Mouse (Mus musculus) cerebellum, adult 2 months (tissue): ENCODE results near the gene Stx1b.

Source experiments
- CTCF ChIP-seq: fragments of 200-500 bp; IDR thresholded peaks from 2 replicates; pipeline ENCODE4 v1.5.1; 2011; ENCODE audit warnings: low read depth, mild to moderate bottlenecking, control low read depth, low read length, moderate library complexity, borderline replicate concordance; ENCODE audit not compliant: insufficient read depth
- POLR2A ChIP-seq: fragments of 200-500 bp; IDR thresholded peaks from 2 replicates; pipeline ENCODE4 v1.6.1; 2011; ENCODE audit warnings: low read length, control low read depth, borderline replicate concordance; ENCODE audit not compliant: insufficient read depth

DNA sequence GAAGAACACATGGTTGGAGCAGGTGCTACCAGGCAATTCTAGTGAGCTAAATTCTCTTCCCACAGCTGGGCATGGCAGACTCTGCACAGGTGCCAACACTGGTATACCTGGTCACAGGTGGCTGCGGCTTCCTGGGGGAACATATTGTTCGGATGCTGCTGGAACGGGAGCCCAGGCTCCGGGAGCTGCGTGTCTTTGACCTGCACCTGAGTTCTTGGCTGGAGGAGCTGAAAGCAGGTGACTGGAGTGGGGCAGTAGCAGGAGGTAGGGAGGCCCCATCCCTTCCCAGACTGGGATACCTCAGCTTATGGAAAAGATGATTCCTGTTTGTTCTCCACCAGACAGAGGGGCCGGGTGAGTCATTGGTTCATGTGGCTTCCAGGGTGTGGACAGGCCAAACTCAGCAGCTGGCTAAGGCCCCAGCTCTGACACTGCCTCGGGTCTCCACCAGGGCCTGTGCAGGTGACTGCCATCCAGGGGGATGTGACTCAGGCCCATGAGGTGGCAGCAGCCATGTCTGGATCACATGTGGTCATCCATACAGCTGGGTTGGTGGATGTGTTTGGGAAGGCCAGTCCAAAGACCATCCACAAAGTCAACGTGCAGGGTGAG, 23.2 kb downstream of the Stx1b start:
- TF ChIP-seq CTCF = no peak
- TF ChIP-seq POLR2A = no peak
